Mouse (Mus musculus) hindbrain, embryonic 11.5 days (tissue): ENCODE results near the gene Osm. TPM values are rescaled to one million over a fixed set of nuclear protein-coding genes. Genes with fewer than 3 reads are reported as not detected.

Experiments
- ATAC-seq: fragments of 200-750 bp; cut with Nextera tagmentation; 2 replicates; pipeline ENCODE4 v1.8.0; 2017; ENCODE audit warnings: mild to moderate bottlenecking, moderate TSS enrichment, moderate library complexity; ENCODE audit not compliant: low FRiP score
- DNase-seq: peaks from one replicate; pipeline ENCODE4 v3.0.0-alpha.2; 2015; ENCODE audit warnings: low spot score
- H3K27ac ChIP-seq: fragments of 300-500 bp; sonication (generic); 2 replicates; pipeline ENCODE4 v1.5.1; 2014; ENCODE audit warnings: mild to moderate bottlenecking, low read depth, low read length
- H3K27me3 ChIP-seq: fragments of 300-500 bp; sonication (generic); 2 replicates; pipeline ENCODE4 v1.6.1; 2014; ENCODE audit warnings: mild to moderate bottlenecking, low read length, moderate library complexity, mixed read lengths; ENCODE audit not compliant: control insufficient read depth, insufficient read depth
- H3K36me3 ChIP-seq: fragments of 300-500 bp; sonication (generic); 2 replicates; pipeline ENCODE4 v1.6.1; 2014; ENCODE audit warnings: mild to moderate bottlenecking, low read length, moderate library complexity, mixed read lengths; ENCODE audit not compliant: control insufficient read depth, insufficient read depth
- H3K4me1 ChIP-seq: fragments of 300-500 bp; sonication (generic); replicated peaks from 2 replicates; pipeline ENCODE4 v1.6.1; 2014; ENCODE audit warnings: low read length, mixed read lengths; ENCODE audit not compliant: control insufficient read depth, insufficient read depth
- H3K4me2 ChIP-seq: fragments of 300-500 bp; sonication (generic); replicated peaks from 2 replicates; pipeline ENCODE4 v1.6.1; 2014; ENCODE audit warnings: mild to moderate bottlenecking, low read depth, low read length
- H3K4me3 ChIP-seq: fragments of 300-500 bp; sonication (generic); 2 replicates; pipeline ENCODE4 v1.5.1; 2014; ENCODE audit warnings: low read depth, low read length
- H3K9ac ChIP-seq: fragments of 300-500 bp; sonication (generic); 2 replicates; pipeline ENCODE4 v1.6.1; 2014; ENCODE audit warnings: low read depth, low read length
- H3K9me3 ChIP-seq: fragments of 300-500 bp; sonication (generic); 2 replicates; pipeline ENCODE4 v1.6.1; 2016; ENCODE audit warnings: low read length; ENCODE audit not compliant: control insufficient read depth
- WGBS: fragments of 180-500 bp; shearing (Covaris S2); extraction: QIAGEN DNeasy Blood & Tissue Kit; methylation state at CpG from one replicate; pipeline ENCODE4 v1.1.7; 2014; 5-methylcytosine and 5-hydroxymethylcytosine counted together
- polyA plus RNA-seq: library from polyadenylated mRNA; unstranded; fragments of >200 nt; fragmentation: Nextera tagmentation; extraction: Ambion mirVana; gene quantifications from 2 replicates; pipeline ENCODE4 v1.2.1, GENCODE M21; 2014

The Osm gene
- polyA plus RNA-seq, 1 experiment from 2014 or later, result not detected

GRCm38 (mm10) chr11:4209556-4209955 is 26.7 kb upstream of the Osm start:
- H3K4me1 ChIP-seq, result no peaks in the 10 kb centered on the region
- 76% methylated on average over 5 of the region's 5 CpGs for WGBS
- ATAC-seq (no peak), DNase-seq (no peak)
- no peak overlapping the region for H3K4me3 ChIP-seq
- 0 out of 2 replicates have a peak, but pooled peaks cover 3% of the 10 kb centered on the region for H3K36me3 ChIP-seq
- H3K4me2 ChIP-seq, result no peak overlapping the region
- H3K27me3 ChIP-seq, result no peaks in the 10 kb centered on the region
- H3K9ac ChIP-seq, result no peak overlapping the region
- no peak overlapping the region for H3K27ac ChIP-seq
- no peaks in the 10 kb centered on the region for H3K9me3 ChIP-seq

- no peak for DNase-seq
- no peak for ATAC-seq
- Histone ChIP-seq H3K27me3 (no peaks in the 10 kb centered on the region), H3K4me1 (no peaks in the 10 kb centered on the region), H3K9me3 (no peaks in the 10 kb centered on the region), H3K9ac (no peak overlapping the region), H3K4me2 (no peak overlapping the region), H3K27ac (no peak overlapping the region), H3K36me3 (0 out of 2 replicates have a peak, but pooled peaks cover 3% of the 10 kb centered on the region), H3K4me3 (no peak overlapping the region)
- WGBS, result 83% methylated on average over 1 of the region's 1 CpGs
These were observed 25.4 kb upstream of the Osm start for GRCm38 (mm10) chr11:4210786-4211185.

GRCm38 (mm10) chr11:4213107-4213506 is 23.1 kb upstream of the Osm start:
- ATAC-seq, result no peak
- H3K4me2 ChIP-seq, result no peak overlapping the region
- no peak overlapping the region for H3K9ac ChIP-seq
- 91% methylated on average over 10 of the region's 10 CpGs for WGBS
- H3K9me3 ChIP-seq, result no peaks in the 10 kb centered on the region
- H3K4me3 ChIP-seq, result no peak overlapping the region
- no peak for DNase-seq
- H3K27ac ChIP-seq, result no peak overlapping the region
- 0 out of 2 replicates have a peak, but pooled peaks cover 3% of the 10 kb centered on the region for H3K36me3 ChIP-seq
- H3K27me3 ChIP-seq, result no peaks in the 10 kb centered on the region
- H3K4me1 ChIP-seq, result no peaks in the 10 kb centered on the region

- H3K27me3 ChIP-seq, result peaks cover 8% of the 10 kb centered on the region
- DNase-seq (no peak), ATAC-seq (no peak)
- H3K27ac ChIP-seq, result no peak overlapping the region
- H3K4me2 ChIP-seq, result no peak overlapping the region
- no peak overlapping the region for H3K9ac ChIP-seq
- no peaks in the 10 kb centered on the region for H3K9me3 ChIP-seq
- WGBS, result 95% methylated on average over 14 of the region's 14 CpGs
- H3K4me1 ChIP-seq, result 0 out of 2 replicates have a peak, but pooled peaks cover 2% of the 10 kb centered on the region
- no peak overlapping the region for H3K4me3 ChIP-seq
- H3K36me3 ChIP-seq, result 0 out of 2 replicates have a peak, but pooled peaks cover 3% of the 10 kb centered on the region
These were observed 21.6 kb upstream of the Osm start for GRCm38 (mm10) chr11:4214572-4214971.

GRCm38 (mm10) chr11:4215061-4215460 is 21.2 kb upstream of the Osm start:
- H3K4me2 ChIP-seq, result no peak overlapping the region
- H3K4me1 ChIP-seq, result 0 out of 2 replicates have a peak, but pooled peaks cover 2% of the 10 kb centered on the region
- no peak for DNase-seq
- H3K9me3 ChIP-seq, result no peaks in the 10 kb centered on the region
- no peak for ATAC-seq
- WGBS, result 86% methylated on average over 10 of the region's 10 CpGs
- 0 out of 2 replicates have a peak, but pooled peaks cover 3% of the 10 kb centered on the region for H3K36me3 ChIP-seq
- H3K27me3 ChIP-seq, result peaks cover 8% of the 10 kb centered on the region
- no peak overlapping the region for H3K4me3 ChIP-seq
- no peak overlapping the region for H3K9ac ChIP-seq
- no peak overlapping the region for H3K27ac ChIP-seq

- no peak overlapping the region for H3K4me2 ChIP-seq
- no peaks in the 10 kb centered on the region for H3K9me3 ChIP-seq
- DNase-seq (no peak), ATAC-seq (no peak)
- WGBS, result 89% methylated on average over 9 of the region's 9 CpGs
- no peak overlapping the region for H3K27ac ChIP-seq
- H3K4me3 ChIP-seq, result no peak overlapping the region
- H3K27me3 ChIP-seq, result peaks cover 8% of the 10 kb centered on the region
- H3K36me3 ChIP-seq, result 0 out of 2 replicates have a peak, but pooled peaks cover 3% of the 10 kb centered on the region
- H3K4me1 ChIP-seq, result peaks cover 2% of the 10 kb centered on the region; the same call in 1 of the 2 replicates
- no peak overlapping the region for H3K9ac ChIP-seq
These were observed 19.8 kb upstream of the Osm start for GRCm38 (mm10) chr11:4216248-4217000.

GRCm38 (mm10) chr11:4217914-4218629 is 18.1 kb upstream of the Osm start, which contains the start of gene Castor1:
Castor1 (plus strand) TSS chr11:4218225.
- Histone ChIP-seq H3K27ac (no peak within 1 kb of the TSS), H3K27me3 (peaks cover 8% of the 10 kb centered on the region), H3K4me3 (peak within 1 kb of the TSS; percentile 44), H3K9ac (peak within 1 kb of the TSS; percentile 55; the same call in 1 of the 2 replicates), H3K4me1 (peaks cover 2% of the 10 kb centered on the region; the same call in 1 of the 2 replicates), H3K36me3 (no peaks in the 10 kb centered on the region), H3K9me3 (no peaks in the 10 kb centered on the region), H3K4me2 (peak within 1 kb of the TSS; percentile 91)
- ATAC-seq (peak; percentile 77), DNase-seq (peak; percentile 82)
- WGBS, result 3% methylated on average over 55 of the region's 56 CpGs

- no peak for ATAC-seq
- Histone ChIP-seq H3K27ac (no peak overlapping the region), H3K36me3 (no peaks in the 10 kb centered on the region)
These were observed 17.6 kb upstream of the Osm start for GRCm38 (mm10) chr11:4218637-4219036.

More at GRCm38 (mm10) chr11:4218637-4219036, 17.6 kb upstream of the Osm start:
- WGBS, result 6% methylated on average over 6 of the region's 6 CpGs
- Histone ChIP-seq H3K4me3 (peak overlapping the region; percentile 44), H3K27me3 (peaks cover 8% of the 10 kb centered on the region), H3K4me1 (peaks cover 2% of the 10 kb centered on the region; the same call in 1 of the 2 replicates), H3K9me3 (no peaks in the 10 kb centered on the region), H3K9ac (no peak overlapping the region), H3K4me2 (peak overlapping the region; percentile 91)
- no peak for DNase-seq
